Mouse (Mus musculus) myocyte (in vitro differentiated cells): ENCODE data around the gene Stk11. TPM values are rescaled to one million over a fixed set of nuclear protein-coding genes. Genes with fewer than 3 reads are reported as not detected.

Experiments used
- H3K27me3 ChIP-seq: one replicate; pipeline ENCODE4 v1.6.1; 2011; ENCODE audit not compliant: control insufficient read depth, insufficient read depth, insufficient read length
- H3K36me3 ChIP-seq: one replicate; pipeline ENCODE4 v1.6.1; 2011; ENCODE audit not compliant: control insufficient read depth, insufficient read depth
- H3K4me2 ChIP-seq: one replicate; pipeline ENCODE4 v1.6.1; 2011; ENCODE audit warnings: low read depth, control low read depth
- H3K4me3 ChIP-seq: one replicate; pipeline ENCODE4 v1.5.1; 2011; ENCODE audit warnings: mild to moderate bottlenecking, control low read depth, moderate library complexity
- H3K79me2 ChIP-seq: one replicate; pipeline ENCODE4 v1.6.1; 2011; ENCODE audit not compliant: control insufficient read depth, insufficient read depth
- H3ac ChIP-seq: one replicate; pipeline ENCODE4 v1.6.1; 2011; ENCODE audit not compliant: control insufficient read depth, insufficient read length
- CEBPB ChIP-seq: IDR thresholded peaks from 2 replicates; pipeline ENCODE4 v1.6.1; 2011; ENCODE audit warnings: mild to moderate bottlenecking, moderate library complexity; ENCODE audit not compliant: poor library complexity, insufficient read depth, severe bottlenecking
- E2F4 ChIP-seq: IDR thresholded peaks from one replicate; pipeline ENCODE4 v1.6.1; 2011; ENCODE audit warnings: mild to moderate bottlenecking, control low read depth, moderate library complexity; ENCODE audit not compliant: insufficient read depth
- MAX ChIP-seq: IDR thresholded peaks from one replicate; pipeline ENCODE4 v1.6.1; 2011; ENCODE audit warnings: low read depth, mild to moderate bottlenecking, control low read depth
- MYOD1 ChIP-seq, 3 experiments: IDR thresholded peaks; one replicate each; pipeline ENCODE4 v1.6.1; 2011; ENCODE audit warnings: control low read depth in 2 of 3, low read depth in 2 of 3, mild to moderate bottlenecking in 2 of 3, moderate library complexity in 1 of 3; ENCODE audit not compliant: insufficient read length in 2 of 3, control insufficient read depth in 1 of 3
- MYOG ChIP-seq, 3 experiments: IDR thresholded peaks; one replicate each; pipeline ENCODE4 v1.6.1; 2011; ENCODE audit warnings: control low read depth in 2 of 3, low read depth in 2 of 3, mild to moderate bottlenecking in 2 of 3; ENCODE audit not compliant: insufficient read length in 2 of 3, control insufficient read depth in 1 of 3, insufficient read depth in 1 of 3
- POLR2A ChIP-seq: IDR thresholded peaks from one replicate; pipeline ENCODE4 v1.6.1; 2011; ENCODE audit warnings: low read depth, mild to moderate bottlenecking, control low read depth, moderate library complexity; ENCODE audit not compliant: insufficient read length
- POLR2AphosphoS2 ChIP-seq: IDR thresholded peaks from one replicate; pipeline ENCODE4 v1.6.1; 2011; ENCODE audit warnings: low read depth, control low read depth; ENCODE audit not compliant: insufficient read length
- REST ChIP-seq: IDR thresholded peaks from one replicate; pipeline ENCODE4 v1.6.1; 2011; ENCODE audit warnings: mild to moderate bottlenecking, control low read depth, moderate library complexity; ENCODE audit not compliant: insufficient read depth, insufficient read length
- SRF ChIP-seq: IDR thresholded peaks from one replicate; pipeline ENCODE4 v1.6.1; 2011; ENCODE audit warnings: low read depth; ENCODE audit not compliant: control insufficient read depth, insufficient read length
- TCF12 ChIP-seq: IDR thresholded peaks from one replicate; pipeline ENCODE4 v1.6.1; 2011; ENCODE audit warnings: mild to moderate bottlenecking, control low read depth; ENCODE audit not compliant: poor library complexity, insufficient read depth, severe bottlenecking
- TCF3 ChIP-seq: IDR thresholded peaks from one replicate; pipeline ENCODE4 v1.6.1; 2011; ENCODE audit warnings: low read depth, control low read depth; ENCODE audit not compliant: insufficient read length
- USF1 ChIP-seq: IDR thresholded peaks from one replicate; pipeline ENCODE4 v1.6.1; 2011; ENCODE audit warnings: low read depth, mild to moderate bottlenecking, control low read depth, moderate library complexity
- polyA plus RNA-seq: library from polyadenylated mRNA; unstranded; fragments of >200 nt; fragmentation: generic; extraction: Trizol; gene quantifications from one replicate; pipeline ENCODE4 v1.2.1, GENCODE M21; 2012; ENCODE audit warnings: missing spikeins

Stk11 gene
- polyA plus RNA-seq, 1 experiment: 150 TPM

DNA sequence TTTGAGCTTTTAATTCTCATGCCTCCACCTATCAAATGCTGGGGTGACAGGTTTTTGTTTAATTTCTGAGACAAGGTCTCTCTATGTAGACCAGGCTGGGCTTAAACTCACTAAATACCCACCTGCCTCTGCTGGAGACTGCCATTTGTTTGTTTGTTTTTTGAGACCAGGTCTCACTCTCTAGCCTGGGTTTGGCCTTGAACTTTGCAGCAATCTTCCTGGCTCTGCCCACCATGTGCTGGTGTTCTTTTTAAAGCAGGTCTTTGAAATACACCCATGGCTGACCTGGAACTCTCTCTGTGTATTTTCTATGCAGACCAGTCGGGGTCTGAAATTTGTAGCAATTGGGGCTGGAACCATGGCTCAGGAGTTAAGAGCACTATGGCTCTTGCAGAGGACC, 20.0 kb downstream of the Stk11 start:
- Histone ChIP-seq H3K36me3 (no peaks in the 10 kb centered on the region), H3K4me3 (no peak overlapping the region), H3K27me3 (no peaks in the 10 kb centered on the region), H3K4me2 (no peak overlapping the region), H3K79me2 (no peaks in the 10 kb centered on the region), H3ac (no peak overlapping the region)
- TF ChIP-seq TCF3 (no peak), E2F4 (no peak), POLR2A (no peak), USF1 (no peak), MAX (no peak), MYOG (IDR thresholded peaks at IDR 0.05; ENCODE audit: control insufficient read depth in 1 of 3, insufficient read depth in 1 of 3, insufficient read length in 2 of 3, low read depth in 2 of 3) (no peak), CEBPB (no peak), TCF12 (no peak), SRF (no peak), REST (no peak), POLR2AphosphoS2 (no peak), MYOD1 (IDR thresholded peaks at IDR 0.05; ENCODE audit: control insufficient read depth in 1 of 3, insufficient read length in 2 of 3, low read depth in 2 of 3) (no peak)

DNA sequence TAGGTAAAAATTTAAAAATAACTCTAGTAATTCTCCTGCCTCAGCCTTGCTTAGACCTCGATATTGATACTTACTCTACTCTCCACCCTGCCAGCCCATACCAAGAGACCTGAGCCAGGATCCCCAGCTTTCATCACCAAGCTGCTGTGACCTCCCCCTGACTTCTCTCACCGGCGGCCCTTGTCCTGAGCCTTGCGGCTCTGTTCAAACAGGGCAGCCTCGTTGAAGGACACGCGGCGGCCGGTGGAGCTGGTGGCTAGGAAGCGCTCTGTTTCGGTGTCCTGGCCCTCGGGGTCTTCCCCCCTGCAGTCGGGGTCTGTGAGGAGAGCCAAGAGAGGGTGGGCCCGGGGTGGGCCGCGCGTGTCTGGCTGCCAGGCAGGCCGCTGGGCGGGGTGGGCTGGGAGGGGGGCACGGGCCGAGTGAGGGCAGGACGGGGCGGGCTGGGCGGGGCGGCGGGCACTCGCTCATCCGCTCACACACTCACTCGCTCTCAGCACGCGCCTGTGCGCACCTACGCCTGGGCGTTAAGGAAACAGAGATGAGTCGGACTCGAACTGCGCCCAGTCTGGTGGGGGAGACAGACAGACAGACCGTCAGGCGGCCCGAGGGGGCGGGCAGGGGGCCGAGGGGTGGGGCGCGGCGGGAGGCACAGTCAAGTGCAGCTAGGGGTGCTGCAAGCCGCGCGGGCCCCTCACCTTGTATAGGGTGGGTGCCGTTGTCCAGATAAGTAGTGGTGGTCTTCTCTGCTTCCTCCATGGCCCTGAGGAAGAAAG, 20.8 kb downstream of the Stk11 start:
- no peaks in the 10 kb centered on the region for H3K36me3 ChIP-seq
- no peak overlapping the region for H3K4me3 ChIP-seq
- H3K79me2 ChIP-seq: no peaks in the 10 kb centered on the region
- TF ChIP-seq POLR2A: no peak
- no peak for TF ChIP-seq SRF
- TF ChIP-seq MYOG (IDR thresholded peaks at IDR 0.05; ENCODE audit: control insufficient read depth in 1 of 3, insufficient read depth in 1 of 3, insufficient read length in 2 of 3, low read depth in 2 of 3): no peak
- TF ChIP-seq REST: no peak
- TF ChIP-seq TCF12: no peak
- no peak for TF ChIP-seq POLR2AphosphoS2
- TF ChIP-seq TCF3: no peak
- TF ChIP-seq MYOD1 (IDR thresholded peaks at IDR 0.05; ENCODE audit: control insufficient read depth in 1 of 3, insufficient read length in 2 of 3, low read depth in 2 of 3): no peak
- no peak for TF ChIP-seq CEBPB
- TF ChIP-seq MAX: no peak
- TF ChIP-seq E2F4: no peak
- no peak for TF ChIP-seq USF1
- no peak overlapping the region for H3ac ChIP-seq
- H3K4me2 ChIP-seq: no peak overlapping the region
- no peaks in the 10 kb centered on the region for H3K27me3 ChIP-seq

DNA sequence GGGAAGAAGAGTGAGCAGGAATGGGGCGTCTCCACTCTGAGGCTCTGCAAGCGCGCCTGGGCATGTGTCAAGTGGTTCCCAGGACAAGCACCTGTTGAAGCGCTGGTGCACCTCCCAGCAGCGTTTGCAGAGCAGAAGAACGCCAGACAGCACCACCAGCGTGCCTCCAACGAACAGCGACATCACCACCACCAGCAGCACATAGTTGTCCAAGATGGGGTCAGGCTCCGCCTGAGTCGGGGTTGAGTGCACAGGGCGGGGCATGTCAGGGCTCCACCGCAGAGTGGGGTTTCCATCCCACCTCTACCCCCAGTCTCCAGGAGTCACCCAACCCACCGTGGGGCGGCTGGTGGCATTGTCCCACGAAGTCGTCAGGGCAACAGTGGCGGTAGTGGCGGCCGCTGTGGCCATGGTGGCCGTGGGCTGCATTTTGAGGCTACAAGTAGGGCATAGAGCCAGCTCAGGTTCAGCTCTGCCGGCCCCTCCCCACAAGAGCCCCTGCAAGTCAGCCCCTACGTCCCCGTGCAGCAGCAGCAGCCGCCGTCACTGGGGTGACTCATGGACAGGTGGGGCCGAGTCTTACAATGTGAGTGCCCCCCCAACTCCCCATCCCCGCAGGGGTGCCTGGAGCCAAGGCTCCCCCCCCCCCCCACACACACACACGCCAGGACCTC, 21.5 kb downstream of the Stk11 start:
- TF ChIP-seq E2F4 (no peak), MYOD1 (IDR thresholded peaks at IDR 0.05; ENCODE audit: control insufficient read depth in 1 of 3, insufficient read length in 2 of 3, low read depth in 2 of 3) (peak in 2 of 3 experiments; percentile 23 to 26), MYOG (IDR thresholded peaks at IDR 0.05; ENCODE audit: control insufficient read depth in 1 of 3, insufficient read depth in 1 of 3, insufficient read length in 2 of 3, low read depth in 2 of 3) (peak in 1 of 3 experiments; percentile 15)
- Histone ChIP-seq H3K79me2 (no peaks in the 10 kb centered on the region), H3K4me2 (no peak overlapping the region), H3K36me3 (no peaks in the 10 kb centered on the region), H3K4me3 (no peak overlapping the region), H3K27me3 (no peaks in the 10 kb centered on the region), H3ac (no peak overlapping the region)

DNA sequence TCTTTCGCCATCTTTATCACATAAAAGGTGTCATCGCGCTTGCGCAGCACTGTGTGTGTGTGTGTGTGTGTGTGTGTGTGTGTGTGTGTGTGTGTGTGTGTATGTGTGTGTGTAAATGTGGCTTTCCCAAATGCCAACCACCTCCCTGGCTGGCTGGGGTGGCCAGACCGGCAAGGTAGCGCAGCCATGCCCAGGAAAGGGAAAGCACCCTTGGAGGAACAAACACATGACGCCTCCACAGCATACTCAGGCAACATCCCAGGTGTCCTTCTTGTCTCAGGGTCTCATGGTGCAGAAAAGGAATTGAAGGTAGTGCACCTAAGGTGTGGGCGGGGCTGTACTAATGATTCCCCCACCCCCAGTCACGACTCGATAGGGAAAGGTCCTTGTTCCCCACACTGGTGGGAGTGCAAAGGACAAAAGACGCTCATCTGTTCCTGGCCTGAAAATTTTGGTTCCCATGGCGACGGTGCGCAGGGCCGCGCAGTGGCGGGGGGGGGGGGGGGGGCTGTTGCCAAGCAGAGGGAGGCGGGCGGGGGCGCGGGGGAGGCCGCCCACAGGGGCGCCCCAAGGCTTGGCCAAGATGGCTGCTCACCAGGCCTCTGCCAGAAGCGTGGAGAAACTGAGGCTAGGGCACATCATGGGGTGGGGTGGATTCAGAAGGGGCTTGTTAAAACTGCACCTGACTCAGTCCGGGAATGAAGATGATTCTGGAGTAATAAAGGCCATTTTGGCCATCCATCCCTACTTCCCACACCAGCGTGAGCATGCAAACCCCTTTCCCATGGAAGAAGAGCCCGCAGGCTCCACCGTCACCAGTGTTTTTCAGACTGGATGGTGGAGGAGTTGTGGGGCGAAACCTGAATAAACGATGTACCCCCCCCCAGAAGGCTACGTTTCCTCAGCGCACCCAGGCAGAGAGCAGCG, 22.3 kb downstream of the Stk11 start:
- H3K27me3 ChIP-seq: no peaks in the 10 kb centered on the region
- H3ac ChIP-seq: peak overlapping the region; percentile 33
- TF ChIP-seq CEBPB (no peak), MYOD1 (IDR thresholded peaks at IDR 0.05; ENCODE audit: control insufficient read depth in 1 of 3, insufficient read length in 2 of 3, low read depth in 2 of 3) (no peak), REST (no peak), TCF12 (no peak), E2F4 (no peak), TCF3 (no peak), MAX (no peak), POLR2A (no peak), USF1 (no peak), MYOG (IDR thresholded peaks at IDR 0.05; ENCODE audit: control insufficient read depth in 1 of 3, insufficient read depth in 1 of 3, insufficient read length in 2 of 3, low read depth in 2 of 3) (no peak), POLR2AphosphoS2 (no peak), SRF (no peak)
- no peaks in the 10 kb centered on the region for H3K36me3 ChIP-seq
- peak overlapping the region; percentile 31 for H3K4me3 ChIP-seq
- H3K79me2 ChIP-seq: peaks cover 6% of the 10 kb centered on the region
- peak overlapping the region; percentile 98 for H3K4me2 ChIP-seq
